Mouse (Mus musculus) forebrain, embryonic 16.5 days (tissue): ENCODE data around the gene Znrf3. TPM values are rescaled to one million over a fixed set of nuclear protein-coding genes. Genes with fewer than 3 reads are reported as not detected.
"Not testable (repeated sequence)": the region's sequence is repeated elsewhere in the genome, so short reads cannot be mapped to it uniquely, and the experiment has no call there.

Source experiments
- ATAC-seq: fragments of 200-750 bp; cut with Nextera tagmentation; 2 replicates; pipeline ENCODE4 v1.8.0; 2017; ENCODE audit warnings: mild to moderate bottlenecking, moderate library complexity
- H3K27ac ChIP-seq: fragments of 300-500 bp; sonication (generic); 2 replicates; pipeline ENCODE4 v1.5.1; 2014; ENCODE audit warnings: low read length, control low read depth
- H3K27me3 ChIP-seq: fragments of 300-500 bp; sonication (generic); replicated peaks from 2 replicates; pipeline ENCODE4 v1.6.1; 2014; ENCODE audit warnings: low read length; ENCODE audit not compliant: control insufficient read depth, insufficient read depth
- H3K36me3 ChIP-seq: fragments of 300-500 bp; sonication (generic); 2 replicates; pipeline ENCODE4 v1.6.1; 2014; ENCODE audit not compliant: control insufficient read depth, insufficient read depth
- H3K4me1 ChIP-seq: fragments of 300-500 bp; sonication (generic); replicated peaks from 2 replicates; pipeline ENCODE4 v1.6.1; 2014; ENCODE audit warnings: low read length; ENCODE audit not compliant: control insufficient read depth, insufficient read depth
- H3K4me2 ChIP-seq: fragments of 300-500 bp; sonication (generic); 2 replicates; pipeline ENCODE4 v1.6.1; 2014; ENCODE audit warnings: mild to moderate bottlenecking, low read length, control low read depth
- H3K4me3 ChIP-seq: fragments of 300-500 bp; sonication (generic); replicated peaks from 2 replicates; pipeline ENCODE4 v1.5.1; 2014; ENCODE audit warnings: mild to moderate bottlenecking, low read length, control low read depth
- H3K9ac ChIP-seq: fragments of 300-500 bp; sonication (generic); replicated peaks from 2 replicates; pipeline ENCODE4 v1.6.1; 2014; ENCODE audit warnings: low read depth, low read length, control low read depth
- H3K9me3 ChIP-seq: fragments of 300-500 bp; sonication (generic); 2 replicates; pipeline ENCODE4 v1.6.1; 2016; ENCODE audit warnings: low read length; ENCODE audit not compliant: control insufficient read depth
- WGBS: fragments of 180-500 bp; shearing (Covaris S2); extraction: QIAGEN DNeasy Blood & Tissue Kit; methylation state at CpG from one replicate; pipeline ENCODE4 v1.1.7; 2014; 5-methylcytosine and 5-hydroxymethylcytosine counted together
- polyA plus RNA-seq: library from polyadenylated mRNA; unstranded; fragments of >200 nt; fragmentation: Nextera tagmentation; extraction: Ambion mirVana; gene quantifications from 2 replicates; pipeline ENCODE4 v1.2.1, GENCODE M21; 2015

Gene Znrf3
- 6.9 and 7.2 TPM in 2 replicates for polyA plus RNA-seq

GRCm38 (mm10) chr11:5444599-5445451, at the start of gene Znrf3:
TSS of gene Znrf3 (minus strand) at chr11:5444847.
- no peaks in the 10 kb centered on the region for H3K27me3 ChIP-seq
- H3K36me3 ChIP-seq = no peaks in the 10 kb centered on the region
- H3K4me3 ChIP-seq = peak within 1 kb of the TSS; percentile 79
- H3K9ac ChIP-seq = peak within 1 kb of the TSS; percentile 74
- no peaks in the 10 kb centered on the region for H3K9me3 ChIP-seq
- under 1% methylated on average over 50 of the region's 106 CpGs for WGBS
- H3K4me2 ChIP-seq = peak within 1 kb of the TSS; percentile 81
- H3K27ac ChIP-seq = peak within 1 kb of the TSS; percentile 44
- H3K4me1 ChIP-seq = peaks cover 20% of the 10 kb centered on the region
- ATAC-seq = peak; percentile 91

GRCm38 (mm10) chr11:5493869-5494268, 49.2 kb upstream of the Znrf3 start:
- 64% methylated on average over 2 of the region's 2 CpGs for WGBS
- no peak overlapping the region for H3K27ac ChIP-seq
- H3K4me3 ChIP-seq = no peak overlapping the region
- no peaks in the 10 kb centered on the region for H3K9me3 ChIP-seq
- H3K4me1 ChIP-seq = no peaks in the 10 kb centered on the region
- no peak for ATAC-seq
- H3K9ac ChIP-seq = no peak overlapping the region
- no peak overlapping the region for H3K4me2 ChIP-seq
- no peaks in the 10 kb centered on the region for H3K27me3 ChIP-seq
- no peaks in the 10 kb centered on the region for H3K36me3 ChIP-seq

- Histone ChIP-seq H3K27ac (no peak overlapping the region), H3K9ac (no peak overlapping the region), H3K27me3 (no peaks in the 10 kb centered on the region), H3K4me3 (no peak overlapping the region), H3K4me2 (no peak overlapping the region), H3K36me3 (no peaks in the 10 kb centered on the region), H3K9me3 (no peaks in the 10 kb centered on the region), H3K4me1 (no peaks in the 10 kb centered on the region)
- 83% methylated on average over 7 of the region's 7 CpGs for WGBS
- no peak for ATAC-seq
Observed at GRCm38 (mm10) chr11:5491912-5492311, 47.3 kb upstream of the Znrf3 start.

- Histone ChIP-seq H3K36me3 (no peaks in the 10 kb centered on the region), H3K4me2 (no peak overlapping the region), H3K4me1 (no peaks in the 10 kb centered on the region), H3K4me3 (no peak overlapping the region), H3K9ac (no peak overlapping the region), H3K27me3 (no peaks in the 10 kb centered on the region), H3K9me3 (no peaks in the 10 kb centered on the region), H3K27ac (no peak overlapping the region)
- WGBS = 87% methylated on average over 10 of the region's 10 CpGs
- no peak for ATAC-seq
Observed at GRCm38 (mm10) chr11:5490989-5491656, 46.5 kb upstream of the Znrf3 start.

GRCm38 (mm10) chr11:5489433-5489832, 44.8 kb upstream of the Znrf3 start:
- H3K36me3 ChIP-seq, H3K27ac ChIP-seq, ATAC-seq, H3K9me3 ChIP-seq, H3K4me2 ChIP-seq, H3K4me1 ChIP-seq, H3K9ac ChIP-seq, H3K27me3 ChIP-seq, H3K4me3 ChIP-seq: not testable (repeated sequence)
- WGBS = 90% methylated on average over 10 of the region's 10 CpGs

GRCm38 (mm10) chr11:5485193-5486011, 40.8 kb upstream of the Znrf3 start:
- Histone ChIP-seq H3K27ac (no peak overlapping the region), H3K9ac (peak overlapping the region; percentile 3; the same call in 1 of the 2 replicates), H3K4me1 (no peaks in the 10 kb centered on the region; the same call in 1 of the 2 replicates), H3K4me3 (peak overlapping the region; percentile 39), H3K27me3 (no peaks in the 10 kb centered on the region), H3K4me2 (peak overlapping the region; percentile 51), H3K9me3 (no peaks in the 10 kb centered on the region), H3K36me3 (no peaks in the 10 kb centered on the region)
- ATAC-seq = peak; percentile 80
- WGBS = 15% methylated on average over 15 of the region's 15 CpGs

- no peaks in the 10 kb centered on the region; the same call in 1 of the 2 replicates for H3K4me1 ChIP-seq
- no peak overlapping the region for H3K4me3 ChIP-seq
- H3K9ac ChIP-seq = no peak overlapping the region
- H3K9me3 ChIP-seq = no peaks in the 10 kb centered on the region
- H3K27ac ChIP-seq = no peak overlapping the region
- no peak for ATAC-seq
- 87% methylated on average over 13 of the region's 13 CpGs for WGBS
- H3K4me2 ChIP-seq = no peak overlapping the region
- H3K36me3 ChIP-seq = no peaks in the 10 kb centered on the region
- no peaks in the 10 kb centered on the region for H3K27me3 ChIP-seq
Observed at GRCm38 (mm10) chr11:5482581-5482980, 37.9 kb upstream of the Znrf3 start.

- Histone ChIP-seq H3K4me3 (no peak overlapping the region), H3K27ac (no peak overlapping the region), H3K36me3 (no peaks in the 10 kb centered on the region), H3K9ac (no peak overlapping the region), H3K27me3 (no peaks in the 10 kb centered on the region), H3K4me2 (no peak overlapping the region), H3K4me1 (no peaks in the 10 kb centered on the region), H3K9me3 (no peaks in the 10 kb centered on the region)
- WGBS = 93% methylated on average over 3 of the region's 3 CpGs
- no peak for ATAC-seq
Observed at GRCm38 (mm10) chr11:5478831-5479230, 34.2 kb upstream of the Znrf3 start.

GRCm38 (mm10) chr11:5478193-5478592, 33.5 kb upstream of the Znrf3 start:
- no peaks in the 10 kb centered on the region for H3K27me3 ChIP-seq
- no peak for ATAC-seq
- H3K9me3 ChIP-seq = no peaks in the 10 kb centered on the region
- H3K36me3 ChIP-seq = no peaks in the 10 kb centered on the region
- H3K4me1 ChIP-seq = no peaks in the 10 kb centered on the region
- H3K27ac ChIP-seq = no peak overlapping the region
- H3K9ac ChIP-seq = no peak overlapping the region
- H3K4me2 ChIP-seq = no peak overlapping the region
- WGBS = 84% methylated on average over 7 of the region's 7 CpGs
- no peak overlapping the region for H3K4me3 ChIP-seq
